Mouse (Mus musculus) heart, adult 2 months (tissue): ENCODE measurements at regions not wholly inside any gene's neighbourhood (a gene's known extent, or its start where the extent isn't known, plus 50 kb on each side); places are given as distances from the start of the nearest gene placed in this dataset.
A peak's percentile ranks its signal among the peaks of the same experiment; 100 is the strongest.

Experiments
- DNase-seq, 2 experiments: peaks; one replicate each; pipeline ENCODE4 v3.0.0; 2021
- H3K27ac ChIP-seq: fragments of 200-600 bp; 2 replicates; pipeline ENCODE4 v1.8.1; 2022
- H3K27me3 ChIP-seq: fragments of 200-500 bp; 2 replicates; pipeline ENCODE4 v1.6.1; 2012; ENCODE audit warnings: mild to moderate bottlenecking, low read length, inconsistent platforms, mixed read lengths; ENCODE audit not compliant: control insufficient read depth, insufficient read depth
- H3K36me3 ChIP-seq: fragments of 200-500 bp; 2 replicates; pipeline ENCODE4 v1.6.1; 2012; ENCODE audit warnings: low read length, inconsistent platforms; ENCODE audit not compliant: control insufficient read depth, insufficient read depth
- H3K4me1 ChIP-seq: fragments of 200-500 bp; 2 replicates; pipeline ENCODE4 v1.6.1; 2011; ENCODE audit warnings: low read length; ENCODE audit not compliant: control insufficient read depth, insufficient read depth
- H3K4me3 ChIP-seq: fragments of 200-600 bp; 2 replicates; pipeline ENCODE4 v1.8.1; 2022
- H3K79me2 ChIP-seq: fragments of 200-500 bp; replicated peaks from 2 replicates; pipeline ENCODE4 v1.6.1; 2012; ENCODE audit warnings: mild to moderate bottlenecking, inconsistent platforms, low read length, moderate library complexity, mixed read lengths; ENCODE audit not compliant: control insufficient read depth, insufficient read depth
- H3K9ac ChIP-seq: fragments of 200-500 bp; 2 replicates; pipeline ENCODE4 v1.6.1; 2012; ENCODE audit warnings: low read depth, mild to moderate bottlenecking, control low read depth, inconsistent platforms, low read length, mixed read lengths
- CTCF ChIP-seq: fragments of 200-600 bp; IDR thresholded peaks from 2 replicates; pipeline ENCODE4 v1.8.1; 2022; ENCODE audit warnings: antibody characterized with exemption, mild to moderate bottlenecking, moderate library complexity
- EP300 ChIP-seq: fragments of 200-500 bp; IDR thresholded peaks from 2 replicates; pipeline ENCODE4 v1.6.1; 2011; ENCODE audit warnings: low read depth, low read length, control low read depth; ENCODE audit not compliant: insufficient read depth
- POLR2A ChIP-seq: fragments of 200-500 bp; IDR thresholded peaks from 2 replicates; pipeline ENCODE4 v1.6.1; 2011; ENCODE audit warnings: mild to moderate bottlenecking, low read depth, low read length, control low read depth; ENCODE audit not compliant: insufficient read depth
- WGBS: fragments of 180-500 bp; shearing (Covaris S2); methylation state at CpG from one replicate; pipeline ENCODE4 v1.1.7; 2018; 5-methylcytosine and 5-hydroxymethylcytosine counted together
- intact Hi-C: fragments of 180-260 bp; cut with DNase I; formaldehyde crosslinking; loops from one replicate; pipeline ENCODE4 v1.15.1; 2025

DNA sequence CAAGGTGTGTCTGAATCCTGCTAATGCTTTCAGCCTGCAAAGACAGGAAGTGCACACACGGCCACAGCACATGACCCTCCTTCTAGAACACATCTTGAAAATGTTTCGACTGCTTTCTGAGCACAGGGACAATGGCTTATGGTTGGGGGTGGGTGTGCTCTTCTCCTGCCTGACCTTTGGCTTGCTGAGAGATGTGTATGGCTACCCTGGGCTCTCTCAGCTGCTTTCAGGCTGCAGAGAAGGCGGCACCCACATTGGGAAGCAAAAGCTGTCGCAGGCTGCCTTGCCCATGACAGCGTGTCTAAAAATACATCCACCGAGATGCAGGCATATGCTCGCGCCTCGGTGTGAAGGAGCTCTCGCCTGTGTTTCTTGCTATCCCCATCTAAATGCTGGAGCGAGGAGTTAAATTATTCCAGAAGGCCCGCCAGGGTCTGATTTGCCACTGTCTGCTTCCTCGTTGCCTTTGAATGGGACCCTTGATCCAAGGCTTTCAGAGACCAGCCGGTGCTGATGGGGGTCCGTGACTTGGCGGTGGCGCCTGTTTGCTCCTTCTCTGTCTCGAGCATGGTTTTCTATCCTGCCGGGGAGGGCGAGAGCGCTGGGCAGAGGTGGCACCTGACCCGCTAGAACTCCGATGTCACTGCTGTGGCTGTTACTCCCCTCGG lies 214.6 kb upstream of the Ubash3b start:
- Histone ChIP-seq H3K27ac (peak overlapping the region; percentile 74), H3K36me3 (no peaks in the 10 kb centered on the region), H3K27me3 (no peaks in the 10 kb centered on the region), H3K4me1 (peaks cover 3% of the 10 kb centered on the region), H3K9ac (peak overlapping the region; percentile 57), H3K4me3 (peak overlapping the region; percentile 40), H3K79me2 (no peaks in the 10 kb centered on the region)
- peak; percentile 62 to 68 for DNase-seq
- 7% methylated on average over 24 of the region's 24 CpGs for WGBS
- intact Hi-C loops, result loop anchor here (2.0 to 5.0 kb wide), 5 partner anchors 49 to 576 kb away; no protein-coding TSS in a partner anchor
- TF ChIP-seq POLR2A (no peak), EP300 (peak; percentile 71; the same call in 1 of the 2 replicates), CTCF (no peak)

GRCm38 (mm10) chr9:41374591-41375481 lies 213.3 kb upstream of the Ubash3b start:
- WGBS, result 77% methylated on average over 14 of the region's 14 CpGs
- H3K27ac ChIP-seq, result no peak overlapping the region

GRCm38 (mm10) chr9:41366405-41366804 lies 204.9 kb upstream of the Ubash3b start:
- no peak for TF ChIP-seq EP300
- no peak for TF ChIP-seq POLR2A
- TF ChIP-seq CTCF, result no peak

More at GRCm38 (mm10) chr9:41374591-41375481, 213.3 kb upstream of the Ubash3b start:
- Histone ChIP-seq H3K27me3 (no peaks in the 10 kb centered on the region), H3K9ac (no peak overlapping the region), H3K4me1 (peaks cover 3% of the 10 kb centered on the region), H3K4me3 (no peak overlapping the region), H3K79me2 (no peaks in the 10 kb centered on the region), H3K36me3 (no peaks in the 10 kb centered on the region)
- intact Hi-C loops, result loop anchor here (5.0 kb wide), 4 partner anchors 72 to 577 kb away; no protein-coding TSS in a partner anchor
- no peak for TF ChIP-seq CTCF
- no peak for TF ChIP-seq POLR2A
- no peak for TF ChIP-seq EP300
- DNase-seq, result no peak

GRCm38 (mm10) chr9:41365251-41365650 lies 203.8 kb upstream of the Ubash3b start:
- intact Hi-C loops, result no loop called here
- Histone ChIP-seq H3K4me3 (no peak overlapping the region), H3K27me3 (no peaks in the 10 kb centered on the region), H3K79me2 (no peaks in the 10 kb centered on the region), H3K9ac (no peak overlapping the region), H3K36me3 (no peaks in the 10 kb centered on the region), H3K4me1 (no peaks in the 10 kb centered on the region), H3K27ac (no peak overlapping the region)
- WGBS, result 51% methylated on average over 5 of the region's 5 CpGs
- TF ChIP-seq EP300 (no peak), POLR2A (no peak), CTCF (no peak)
- DNase-seq, result no peak

More at GRCm38 (mm10) chr9:41366405-41366804, 204.9 kb upstream of the Ubash3b start:
- H3K4me3 ChIP-seq, result no peak overlapping the region
- H3K27me3 ChIP-seq, result no peaks in the 10 kb centered on the region
- no peak for DNase-seq
- intact Hi-C loops, result no loop called here
- no peaks in the 10 kb centered on the region for H3K79me2 ChIP-seq
- no peak overlapping the region for H3K9ac ChIP-seq
- no peaks in the 10 kb centered on the region for H3K4me1 ChIP-seq
- no peaks in the 10 kb centered on the region for H3K36me3 ChIP-seq
- 47% methylated on average over 3 of the region's 3 CpGs for WGBS
- no peak overlapping the region for H3K27ac ChIP-seq

DNA sequence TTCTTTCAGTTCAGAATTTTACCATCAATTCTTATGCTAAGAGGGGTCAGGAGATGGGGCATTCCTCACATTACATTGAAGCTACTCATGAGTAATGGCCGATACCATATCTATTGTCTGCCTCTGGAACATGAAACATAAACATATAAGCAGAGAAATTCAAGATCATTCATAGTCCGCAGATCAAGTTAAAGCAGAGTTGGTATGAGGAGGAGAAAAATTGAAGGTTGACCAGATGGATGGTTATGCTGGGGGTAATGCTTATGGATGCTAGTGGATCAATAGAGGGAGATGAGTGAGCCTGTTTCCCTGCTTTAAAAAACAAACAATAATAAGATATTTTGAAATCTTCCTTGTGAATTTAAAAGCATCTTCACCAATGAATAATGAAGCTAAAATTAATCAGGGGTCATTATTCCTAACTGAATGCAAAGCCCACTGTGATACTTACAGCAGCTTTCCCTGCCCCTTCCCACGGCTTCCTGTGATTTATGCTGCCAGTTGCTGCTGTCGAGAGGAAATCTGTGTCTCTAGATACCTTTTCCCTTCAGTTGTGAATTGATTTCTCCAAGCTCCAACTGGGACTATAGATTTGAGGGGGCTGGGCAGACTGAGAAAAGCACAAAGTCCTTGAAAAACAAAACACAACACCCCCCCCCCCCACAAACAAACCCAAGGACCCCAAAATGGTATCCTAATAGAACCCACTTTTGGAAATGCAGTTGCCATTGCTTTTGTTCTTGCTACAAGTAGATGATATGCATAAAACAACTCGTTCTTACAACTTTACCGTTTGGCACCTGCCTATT lies 203.1 kb upstream of the Ubash3b start:
- no peak for DNase-seq
- Histone ChIP-seq H3K36me3 (no peaks in the 10 kb centered on the region), H3K27ac (no peak overlapping the region), H3K9ac (no peak overlapping the region), H3K4me3 (no peak overlapping the region), H3K4me1 (no peaks in the 10 kb centered on the region), H3K79me2 (no peaks in the 10 kb centered on the region), H3K27me3 (no peaks in the 10 kb centered on the region)
- intact Hi-C loops, result no loop called here
- TF ChIP-seq CTCF (no peak), POLR2A (no peak), EP300 (no peak)
- 57% methylated on average over 6 of the region's 6 CpGs for WGBS
